Mouse (Mus musculus): ENCODE measurements around the gene Inpp1.

Gene Inpp1

GRCm38 (mm10) chr1:52816910-52817812 lies at the start of gene Inpp1:
Inpp1 (minus strand) TSS chr1:52817688.
- peak; percentile 62 for DNase-seq (ENCODE audit: low read depth)

GRCm38 (mm10) chr1:52866007-52866406 lies 48.5 kb upstream of the Inpp1 start:
- no peak for DNase-seq (ENCODE audit: low read depth)

- no peak for DNase-seq (ENCODE audit: low read depth)
These were observed 46.7 kb upstream of the Inpp1 start for GRCm38 (mm10) chr1:52864220-52864619.

GRCm38 (mm10) chr1:52855904-52856601 lies 38.6 kb upstream of the Inpp1 start:
- no peak for DNase-seq (ENCODE audit: low read depth)

GRCm38 (mm10) chr1:52854029-52854428 lies 36.5 kb upstream of the Inpp1 start:
- DNase-seq (ENCODE audit: low read depth) = peak; percentile 48

- no peak for DNase-seq (ENCODE audit: low read depth)
These were observed 31.9 kb upstream of the Inpp1 start for GRCm38 (mm10) chr1:52849422-52849821.

GRCm38 (mm10) chr1:52846556-52846955 lies 29.1 kb upstream of the Inpp1 start:
- no peak for DNase-seq (ENCODE audit: low read depth)

GRCm38 (mm10) chr1:52844782-52845665 lies 27.5 kb upstream of the Inpp1 start, which contains the start of gene Hibch:
Hibch (plus strand) TSS chr1:52844929.
- DNase-seq (ENCODE audit: low read depth) = peak; percentile 99

- no peak for DNase-seq (ENCODE audit: low read depth)
These were observed 26.9 kb upstream of the Inpp1 start for GRCm38 (mm10) chr1:52844354-52844753.

GRCm38 (mm10) chr1:52839099-52839498 lies 21.6 kb upstream of the Inpp1 start:
- DNase-seq (ENCODE audit: low read depth) = no peak

GRCm38 (mm10) chr1:52817813-52818147 lies 292 bp upstream of the Inpp1 start:
- DNase-seq (ENCODE audit: low read depth) = no peak

- no peak for DNase-seq (ENCODE audit: low read depth)
These were observed 1.1 kb downstream of the Inpp1 start for GRCm38 (mm10) chr1:52816232-52816891.

GRCm38 (mm10) chr1:52808456-52808855 lies 9.0 kb downstream of the Inpp1 start:
- no peak for DNase-seq (ENCODE audit: low read depth)

- no peak for DNase-seq (ENCODE audit: low read depth)
These were observed 12.4 kb downstream of the Inpp1 start for GRCm38 (mm10) chr1:52805041-52805440.

- no peak for DNase-seq (ENCODE audit: low read depth)
These were observed 15.0 kb downstream of the Inpp1 start for GRCm38 (mm10) chr1:52802406-52802975.

- DNase-seq (ENCODE audit: low read depth) = no peak
These were observed 15.8 kb downstream of the Inpp1 start for GRCm38 (mm10) chr1:52801651-52802050.

- peak; percentile 58 for DNase-seq (ENCODE audit: low read depth)
These were observed 17.1 kb downstream of the Inpp1 start for GRCm38 (mm10) chr1:52800340-52800740.

GRCm38 (mm10) chr1:52799772-52800171 lies 17.7 kb downstream of the Inpp1 start:
- DNase-seq (ENCODE audit: low read depth) = no peak

- no peak for DNase-seq (ENCODE audit: low read depth)
These were observed 18.3 kb downstream of the Inpp1 start for GRCm38 (mm10) chr1:52799056-52799726.

GRCm38 (mm10) chr1:52795927-52796326 lies 21.6 kb downstream of the Inpp1 start:
- DNase-seq (ENCODE audit: low read depth) = no peak

GRCm38 (mm10) chr1:52793692-52794091 lies 23.8 kb downstream of the Inpp1 start:
- no peak for DNase-seq (ENCODE audit: low read depth)

Measured in c-Kit-positive CD71-negative TER-119-negative erythroid progenitor cells, embryonic 14.5 days (primary cell).